Mouse (Mus musculus) testis, postnatal 14 days (tissue): ENCODE results near the gene Ryr3.
A peak's percentile ranks its signal among the peaks of the same experiment; 100 is the strongest.

Experiments used
- DNase-seq: peaks from one replicate; pipeline ENCODE4 v3.0.0; 2021; ENCODE audit warnings: low spot score

The Ryr3 gene

GRCm38 (mm10) chr2:113216746-113217461 lies at the start of gene Ryr3:
Ryr3 (minus strand) TSS chr2:113217096.
- peak; percentile 12 for DNase-seq

- DNase-seq: no peak
These were observed 22.0 kb upstream of the Ryr3 start for GRCm38 (mm10) chr2:113238871-113239270.

DNA sequence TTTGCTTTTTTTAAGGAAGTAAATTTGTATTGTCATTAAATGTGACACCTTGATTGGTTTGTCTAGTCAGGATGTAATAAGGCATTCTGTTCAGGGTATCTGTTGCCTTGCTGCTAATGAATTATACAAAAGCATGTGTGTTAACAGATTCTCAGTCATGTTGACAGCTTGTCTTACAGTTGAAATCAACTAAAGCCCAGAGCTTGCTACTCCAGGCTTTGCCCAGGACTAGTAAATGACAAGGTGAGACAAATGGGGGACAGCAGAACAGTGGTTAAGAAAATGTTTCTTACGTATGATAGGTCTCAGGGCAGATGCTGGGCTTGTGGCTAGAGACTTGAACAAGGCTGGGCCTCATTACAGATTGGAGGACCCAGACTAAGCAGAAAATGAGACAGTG lies 20.1 kb upstream of the Ryr3 start:
- no peak for DNase-seq

GRCm38 (mm10) chr2:113234559-113234958 lies 17.7 kb upstream of the Ryr3 start:
- no peak for DNase-seq

- no peak for DNase-seq
These were observed 16.5 kb upstream of the Ryr3 start for GRCm38 (mm10) chr2:113233356-113233755.

DNA sequence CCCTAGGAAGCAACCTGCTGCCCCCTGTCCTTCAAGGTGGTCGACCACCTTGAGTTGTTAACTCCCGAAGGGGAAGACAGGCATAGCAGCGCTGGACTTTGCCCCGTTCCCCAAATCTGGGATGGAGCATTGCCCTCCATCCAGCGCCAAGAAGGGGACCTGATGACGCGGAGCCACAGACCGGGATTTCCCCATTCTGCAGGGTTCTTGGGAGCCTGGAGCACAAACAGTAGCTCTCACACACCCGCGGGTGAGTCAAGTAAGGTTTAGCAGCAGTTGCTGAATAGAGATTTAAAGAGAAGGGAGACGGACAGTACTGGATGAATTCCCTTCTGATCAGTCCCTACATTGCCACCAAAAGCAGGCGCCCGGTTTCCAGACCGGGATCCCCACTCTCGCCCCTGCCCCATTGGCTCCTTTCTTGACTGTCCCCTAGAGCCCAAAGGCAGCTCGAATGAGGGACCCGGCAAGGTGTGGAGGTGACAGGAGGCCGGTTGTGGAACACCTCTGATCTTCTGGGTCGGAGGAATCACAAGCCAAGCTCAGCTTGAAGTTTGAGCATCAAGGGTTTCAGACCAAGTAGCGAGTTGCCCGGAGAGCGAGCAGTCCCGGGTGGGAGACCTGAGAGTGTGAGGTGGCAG lies 671 bp downstream of the Ryr3 start:
- no peak for DNase-seq

- DNase-seq: no peak
These were observed 6.9 kb downstream of the Ryr3 start for GRCm38 (mm10) chr2:113210023-113210422.

DNA sequence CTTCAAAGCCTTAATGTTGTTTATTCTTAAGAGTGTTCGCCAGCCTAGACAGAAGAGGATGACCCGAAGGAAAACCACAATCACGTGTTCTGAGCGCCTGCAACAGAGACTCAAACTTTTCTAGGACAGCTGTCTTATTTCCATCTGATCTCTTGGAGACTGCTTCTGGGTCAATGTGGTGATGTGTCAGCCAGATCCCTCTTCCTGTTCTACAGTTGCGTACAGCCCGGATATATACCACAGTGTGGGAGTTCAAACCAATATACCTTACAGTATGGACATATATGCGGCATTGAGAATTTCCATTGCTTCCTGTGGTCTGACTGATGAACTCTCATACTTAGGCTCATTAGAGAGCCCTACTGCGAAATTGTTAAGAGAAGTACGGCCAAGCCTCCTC lies 7.6 kb downstream of the Ryr3 start:
- DNase-seq: no peak

- no peak for DNase-seq
These were observed 14.0 kb downstream of the Ryr3 start for GRCm38 (mm10) chr2:113202857-113203256.

DNA sequence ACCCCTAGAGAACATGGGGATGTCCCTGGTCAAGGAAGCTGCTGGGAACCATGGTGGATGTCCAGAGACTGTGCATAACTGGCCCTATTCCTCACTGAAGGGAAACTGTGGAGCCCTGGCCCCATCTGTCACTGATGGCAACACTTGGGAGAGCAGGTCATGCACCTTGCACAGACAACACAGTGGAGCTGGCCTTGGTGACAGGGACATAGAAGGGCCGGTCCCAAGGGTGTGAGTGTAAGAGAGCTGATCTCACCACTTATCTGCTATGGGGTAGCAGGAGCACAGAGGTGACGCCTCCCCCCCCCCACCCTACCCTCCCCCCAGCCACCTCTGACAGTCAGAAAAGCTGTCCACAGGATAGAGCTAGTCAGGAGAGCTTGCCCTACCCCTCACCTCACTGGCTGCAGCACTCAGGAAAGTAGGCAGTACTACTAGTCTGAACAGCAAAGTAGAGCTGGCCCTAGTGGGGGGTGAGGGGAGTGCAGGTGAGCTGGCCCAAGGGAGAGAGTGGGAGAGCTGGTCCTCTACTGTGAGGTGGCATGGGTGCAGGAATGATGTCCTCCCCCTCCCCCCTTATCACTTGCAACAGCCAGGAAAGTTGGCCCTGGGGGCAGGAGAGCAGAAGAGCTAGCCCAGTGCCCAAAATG lies 17.7 kb downstream of the Ryr3 start:
- DNase-seq: no peak

GRCm38 (mm10) chr2:113187158-113187557 lies 29.7 kb downstream of the Ryr3 start:
- DNase-seq: no peak

DNA sequence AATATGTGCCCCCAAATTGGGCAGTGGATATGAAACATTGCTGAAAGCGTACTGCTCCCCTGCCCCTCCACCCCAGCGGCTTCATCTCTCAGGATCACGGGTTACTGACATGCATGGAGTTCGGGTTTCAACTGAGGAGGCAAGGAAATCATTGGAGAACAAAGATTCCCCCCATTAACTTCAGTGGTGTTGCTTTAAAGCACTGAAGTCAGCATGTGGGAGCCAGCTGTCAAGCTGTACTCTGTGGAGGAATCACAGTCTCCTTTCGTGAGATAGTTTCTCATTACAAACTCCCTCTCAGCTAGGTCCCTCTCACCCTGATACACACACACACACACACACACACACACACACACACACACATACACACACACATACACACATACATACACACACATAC lies 35.2 kb downstream of the Ryr3 start:
- no peak for DNase-seq

- no peak for DNase-seq
These were observed 38.8 kb downstream of the Ryr3 start for GRCm38 (mm10) chr2:113178047-113178446.

GRCm38 (mm10) chr2:113176337-113176736 lies 40.6 kb downstream of the Ryr3 start:
- DNase-seq: no peak

DNA sequence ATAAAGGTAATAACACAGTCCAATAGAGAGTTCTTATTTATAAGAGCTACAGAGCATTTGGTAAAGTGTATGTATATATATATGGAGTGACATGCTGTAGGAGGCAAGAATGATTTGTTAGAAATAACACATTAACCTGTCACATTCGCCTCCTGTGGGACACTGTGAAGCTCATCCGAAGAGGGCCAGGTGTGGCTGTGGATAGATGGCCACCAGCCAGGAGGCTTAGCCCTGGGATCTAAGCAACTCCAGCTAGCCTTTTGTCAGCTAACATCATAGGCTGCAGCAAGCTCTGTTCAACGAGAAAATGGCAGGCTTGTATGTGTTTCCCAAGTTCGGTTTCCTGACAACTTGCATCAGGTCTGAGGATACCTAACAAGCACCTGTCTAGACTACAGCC lies 48.8 kb downstream of the Ryr3 start:
- DNase-seq: no peak

GRCm38 (mm10) chr2:113161494-113161893 lies 55.4 kb downstream of the Ryr3 start:
- no peak for DNase-seq

GRCm38 (mm10) chr2:113137766-113138165 lies 79.1 kb downstream of the Ryr3 start:
- no peak for DNase-seq

DNA sequence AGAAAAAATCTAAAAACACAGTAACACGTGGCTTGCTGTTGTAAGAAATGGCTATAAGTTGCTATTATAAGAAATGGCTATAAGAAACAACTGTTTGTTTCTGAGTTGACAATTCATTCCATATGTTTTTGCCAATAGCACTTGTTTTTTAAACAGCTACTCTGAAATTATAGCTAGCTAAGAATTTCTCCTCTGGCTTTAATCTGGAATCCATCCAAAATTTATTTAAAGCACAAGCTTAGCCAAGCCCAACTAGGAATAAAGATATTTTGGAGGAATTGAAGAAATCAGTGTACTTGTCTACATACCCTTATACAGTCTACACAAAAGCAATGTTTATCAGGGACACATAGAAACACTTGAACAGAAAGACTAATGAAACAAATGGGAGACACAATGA lies 93.4 kb downstream of the Ryr3 start:
- DNase-seq: no peak

DNA sequence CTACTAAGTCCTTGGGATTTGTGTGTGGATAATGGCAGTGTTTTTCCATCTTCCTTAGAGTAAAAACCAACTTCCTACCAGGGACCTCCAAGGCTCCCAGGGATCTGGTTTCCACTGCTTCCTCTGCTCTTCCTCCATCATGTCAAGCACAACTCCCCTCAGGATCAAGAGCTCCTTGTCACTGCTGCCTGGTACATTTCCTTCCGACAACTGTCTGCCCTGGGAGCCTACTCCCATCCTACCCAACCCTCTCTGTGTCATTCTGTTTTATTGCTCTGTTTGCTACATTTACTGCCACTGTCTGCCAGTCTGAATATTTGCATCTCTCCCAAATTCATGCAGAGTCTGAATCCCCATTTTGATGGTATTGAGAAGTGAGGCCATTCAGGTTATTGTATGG lies 97.8 kb downstream of the Ryr3 start:
- DNase-seq: no peak

DNA sequence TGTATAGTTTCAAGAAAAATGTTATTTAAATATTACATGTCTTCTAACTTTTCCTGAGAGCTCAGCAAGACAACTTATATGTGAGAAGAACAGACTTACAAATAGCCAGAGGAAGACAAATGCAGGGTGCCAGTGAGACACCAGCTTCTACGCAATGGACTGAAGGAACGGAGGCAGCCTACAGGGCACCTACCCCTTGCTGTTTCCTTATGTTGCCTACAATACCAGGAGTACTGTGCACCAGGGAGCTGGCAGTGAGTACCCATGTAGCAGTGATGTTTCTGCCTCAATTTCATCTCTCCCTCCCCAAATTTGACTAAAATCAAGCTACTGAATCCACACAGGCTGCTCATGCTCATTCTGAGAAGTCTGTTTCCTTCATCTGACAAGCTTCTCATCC lies 100.1 kb downstream of the Ryr3 start:
- no peak for DNase-seq

DNA sequence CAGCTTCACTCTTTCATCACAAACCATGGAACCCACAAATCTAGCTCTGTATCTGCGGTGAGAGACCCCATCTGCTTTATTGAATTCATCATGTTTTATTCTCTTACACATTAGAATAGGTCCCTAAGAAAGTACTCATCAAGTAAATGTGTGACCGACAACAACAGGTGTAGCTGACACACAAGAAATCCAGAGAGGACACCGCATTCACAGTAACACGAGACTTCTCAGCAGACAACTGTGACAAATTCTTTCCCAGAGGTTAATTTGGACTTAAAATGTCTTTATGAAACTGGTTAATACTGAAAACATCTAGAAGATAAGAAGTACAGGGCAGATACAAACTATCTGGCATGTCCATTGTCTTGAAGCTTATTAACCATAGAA lies 101.0 kb downstream of the Ryr3 start:
- DNase-seq: no peak

DNA sequence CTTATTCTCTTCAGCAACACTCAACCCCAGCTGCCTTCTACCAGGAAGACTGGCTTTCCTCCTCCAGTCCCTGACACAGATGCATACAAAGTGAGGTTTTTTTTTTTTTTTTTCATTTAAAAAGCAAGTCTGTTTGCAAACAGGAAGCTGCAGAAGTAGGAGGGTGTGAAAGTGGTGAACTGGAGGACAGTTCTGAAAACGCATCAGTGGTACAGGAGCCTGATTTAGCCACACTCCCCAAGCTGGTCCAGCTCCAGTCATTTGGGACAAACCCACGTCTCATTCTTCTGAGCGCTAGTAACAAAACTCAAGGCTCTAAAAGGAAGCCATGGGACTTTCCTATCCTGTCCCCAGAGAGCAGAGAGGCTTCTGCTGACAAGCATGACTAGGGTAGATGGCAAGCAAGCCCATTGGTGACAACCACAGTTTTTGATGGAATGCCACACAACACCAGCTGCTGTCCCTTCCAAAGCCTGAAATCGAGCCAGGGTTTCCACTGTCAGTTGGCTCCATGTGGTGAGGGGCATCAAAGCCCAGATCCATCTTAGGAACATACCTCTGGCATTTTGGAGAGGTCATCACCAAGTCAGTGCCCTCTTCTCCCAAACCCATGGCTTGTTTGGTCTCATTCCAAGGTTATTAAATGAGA lies 101.5 kb downstream of the Ryr3 start:
- no peak for DNase-seq

- no peak for DNase-seq
These were observed 112.3 kb downstream of the Ryr3 start for GRCm38 (mm10) chr2:113104609-113105008.
